Mouse (Mus musculus) limb, embryonic 13.5 days (tissue): ENCODE measurements around the gene Bcar1. TPM values are rescaled to one million over a fixed set of nuclear protein-coding genes. Genes with fewer than 3 reads are reported as not detected.

Source experiments
- ATAC-seq: fragments of 200-750 bp; cut with Nextera tagmentation; 2 replicates; pipeline ENCODE4 v1.8.0; 2017; ENCODE audit warnings: low read depth, moderate number of reproducible peaks, moderate TSS enrichment; ENCODE audit not compliant: low FRiP score
- H3K27ac ChIP-seq: fragments of 300-500 bp; sonication (generic); 2 replicates; pipeline ENCODE4 v1.5.1; 2015; ENCODE audit warnings: inconsistent platforms, mild to moderate bottlenecking, moderate library complexity
- H3K27me3 ChIP-seq: fragments of 300-500 bp; sonication (generic); 2 replicates; pipeline ENCODE4 v1.6.1; 2015; ENCODE audit warnings: mild to moderate bottlenecking, inconsistent platforms
- H3K36me3 ChIP-seq: fragments of 300-500 bp; sonication (generic); 2 replicates; pipeline ENCODE4 v1.6.1; 2015; ENCODE audit warnings: inconsistent platforms, mild to moderate bottlenecking, moderate library complexity
- H3K4me1 ChIP-seq: fragments of 300-500 bp; sonication (generic); 2 replicates; pipeline ENCODE4 v1.6.1; 2015; ENCODE audit warnings: inconsistent platforms
- H3K4me2 ChIP-seq: fragments of 300-500 bp; sonication (generic); replicated peaks from 2 replicates; pipeline ENCODE4 v1.6.1; 2015; ENCODE audit warnings: inconsistent platforms, mild to moderate bottlenecking, moderate library complexity
- H3K4me3 ChIP-seq: fragments of 300-500 bp; sonication (generic); 2 replicates; pipeline ENCODE4 v1.5.1; 2015; ENCODE audit warnings: moderate library complexity, mild to moderate bottlenecking, inconsistent platforms
- H3K9ac ChIP-seq: fragments of 300-500 bp; sonication (generic); 2 replicates; pipeline ENCODE4 v1.6.1; 2015; ENCODE audit warnings: mild to moderate bottlenecking, inconsistent platforms
- H3K9me3 ChIP-seq: fragments of 300-500 bp; sonication (generic); 2 replicates; pipeline ENCODE4 v1.6.1; 2016; ENCODE audit warnings: inconsistent platforms
- WGBS: fragments of 180-500 bp; shearing (Covaris S2); methylation state at CpG from one replicate; pipeline ENCODE4 v1.1.7; 2015; 5-methylcytosine and 5-hydroxymethylcytosine counted together
- polyA plus RNA-seq: library from polyadenylated mRNA; unstranded; fragments of >200 nt; fragmentation: Nextera tagmentation; extraction: Ambion mirVana; gene quantifications from 2 replicates; pipeline ENCODE4 v1.2.1, GENCODE M21; 2015

Gene Bcar1
- polyA plus RNA-seq, 1 experiment from 2014 or later: 41.8 TPM

GRCm38 (mm10) chr8:111709223-111709622 is 34.4 kb downstream of the Bcar1 start:
- Histone ChIP-seq H3K9ac (0 out of 2 replicates have a peak overlapping the region, but pooled peaks have one; percentile 27), H3K4me1 (no peaks in the 10 kb centered on the region), H3K4me2 (no peak overlapping the region), H3K27ac (no peak overlapping the region), H3K36me3 (peaks cover 61% of the 10 kb centered on the region), H3K9me3 (no peaks in the 10 kb centered on the region), H3K4me3 (no peak overlapping the region), H3K27me3 (no peaks in the 10 kb centered on the region)
- ATAC-seq: no peak
- WGBS: 87% methylated on average over 1 of the region's 1 CpGs

GRCm38 (mm10) chr8:111708265-111708664 is 35.3 kb downstream of the Bcar1 start:
- peaks cover 52% of the 10 kb centered on the region for H3K36me3 ChIP-seq
- H3K27ac ChIP-seq: no peak overlapping the region
- 63% methylated on average over 6 of the region's 6 CpGs for WGBS
- no peaks in the 10 kb centered on the region for H3K4me1 ChIP-seq
- no peak for ATAC-seq
- H3K27me3 ChIP-seq: no peaks in the 10 kb centered on the region
- H3K4me3 ChIP-seq: no peak overlapping the region
- no peak overlapping the region for H3K4me2 ChIP-seq
- H3K9ac ChIP-seq: no peak overlapping the region
- no peaks in the 10 kb centered on the region for H3K9me3 ChIP-seq

GRCm38 (mm10) chr8:111705699-111706098 is 37.9 kb downstream of the Bcar1 start:
- WGBS: 66% methylated on average over 5 of the region's 5 CpGs

DNA sequence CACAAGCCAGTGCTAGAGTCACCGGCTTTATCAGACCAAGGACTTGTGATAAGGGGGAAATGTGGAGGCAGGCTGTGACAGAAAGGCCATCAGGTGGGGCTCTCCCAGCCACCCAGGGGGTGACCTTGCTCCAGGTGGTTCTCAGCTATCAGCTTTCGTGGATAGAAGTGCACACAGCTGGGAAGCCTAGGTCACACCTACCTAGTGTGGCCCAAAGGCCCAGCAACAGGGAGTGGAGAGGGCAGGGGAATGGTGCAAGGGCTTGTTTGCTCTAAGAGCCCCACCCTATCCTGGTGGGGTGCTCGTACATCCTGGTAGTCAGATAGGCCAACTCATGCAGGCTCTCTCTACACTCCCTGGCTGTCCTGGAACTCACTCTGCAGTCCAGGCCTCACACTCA is 38.4 kb downstream of the Bcar1 start:
- H3K36me3 ChIP-seq: peaks cover 21% of the 10 kb centered on the region
- H3K4me3 ChIP-seq: no peak overlapping the region
- no peaks in the 10 kb centered on the region for H3K9me3 ChIP-seq
- no peak overlapping the region for H3K4me2 ChIP-seq
- 78% methylated on average over 3 of the region's 3 CpGs for WGBS
- no peak for ATAC-seq
- no peaks in the 10 kb centered on the region for H3K27me3 ChIP-seq
- no peaks in the 10 kb centered on the region for H3K4me1 ChIP-seq
- no peak overlapping the region for H3K27ac ChIP-seq
- no peak overlapping the region for H3K9ac ChIP-seq

More at GRCm38 (mm10) chr8:111705699-111706098, 37.9 kb downstream of the Bcar1 start:
- Histone ChIP-seq H3K9ac (no peak overlapping the region), H3K27me3 (no peaks in the 10 kb centered on the region), H3K27ac (no peak overlapping the region), H3K36me3 (peaks cover 26% of the 10 kb centered on the region), H3K9me3 (no peaks in the 10 kb centered on the region), H3K4me2 (no peak overlapping the region), H3K4me3 (no peak overlapping the region), H3K4me1 (no peaks in the 10 kb centered on the region)
- ATAC-seq: no peak

GRCm38 (mm10) chr8:111704585-111704984 is 39.0 kb downstream of the Bcar1 start:
- Histone ChIP-seq H3K27ac (no peak overlapping the region), H3K9me3 (no peaks in the 10 kb centered on the region), H3K4me1 (no peaks in the 10 kb centered on the region), H3K4me3 (no peak overlapping the region), H3K36me3 (peaks cover 15% of the 10 kb centered on the region; the same call in 1 of the 2 replicates), H3K9ac (no peak overlapping the region), H3K4me2 (no peak overlapping the region), H3K27me3 (no peaks in the 10 kb centered on the region)
- no peak for ATAC-seq
- WGBS: 91% methylated on average over 12 of the region's 12 CpGs

GRCm38 (mm10) chr8:111701380-111701779 is 42.2 kb downstream of the Bcar1 start:
- Histone ChIP-seq H3K9me3 (no peaks in the 10 kb centered on the region), H3K4me1 (no peaks in the 10 kb centered on the region), H3K27ac (no peak overlapping the region), H3K4me3 (no peak overlapping the region), H3K4me2 (no peak overlapping the region), H3K36me3 (no peaks in the 10 kb centered on the region), H3K27me3 (no peaks in the 10 kb centered on the region), H3K9ac (no peak overlapping the region)
- 80% methylated on average over 9 of the region's 9 CpGs for WGBS
- ATAC-seq: no peak

- H3K4me1 ChIP-seq: no peaks in the 10 kb centered on the region
- ATAC-seq: no peak
- no peaks in the 10 kb centered on the region for H3K27me3 ChIP-seq
- no peak overlapping the region for H3K4me2 ChIP-seq
- no peak overlapping the region for H3K27ac ChIP-seq
- H3K4me3 ChIP-seq: no peak overlapping the region
- no peak overlapping the region for H3K9ac ChIP-seq
- no peaks in the 10 kb centered on the region for H3K9me3 ChIP-seq
- 86% methylated on average over 5 of the region's 5 CpGs for WGBS
- no peaks in the 10 kb centered on the region for H3K36me3 ChIP-seq
Measured at GRCm38 (mm10) chr8:111700740-111701139, 42.9 kb downstream of the Bcar1 start.

GRCm38 (mm10) chr8:111700201-111700600 is 43.4 kb downstream of the Bcar1 start:
- no peak for ATAC-seq
- no peaks in the 10 kb centered on the region for H3K4me1 ChIP-seq
- no peaks in the 10 kb centered on the region for H3K27me3 ChIP-seq
- no peak overlapping the region for H3K9ac ChIP-seq
- no peak overlapping the region for H3K4me2 ChIP-seq
- no peaks in the 10 kb centered on the region for H3K36me3 ChIP-seq
- H3K9me3 ChIP-seq: no peaks in the 10 kb centered on the region
- H3K4me3 ChIP-seq: no peak overlapping the region
- WGBS: 86% methylated on average over 3 of the region's 3 CpGs
- no peak overlapping the region for H3K27ac ChIP-seq

DNA sequence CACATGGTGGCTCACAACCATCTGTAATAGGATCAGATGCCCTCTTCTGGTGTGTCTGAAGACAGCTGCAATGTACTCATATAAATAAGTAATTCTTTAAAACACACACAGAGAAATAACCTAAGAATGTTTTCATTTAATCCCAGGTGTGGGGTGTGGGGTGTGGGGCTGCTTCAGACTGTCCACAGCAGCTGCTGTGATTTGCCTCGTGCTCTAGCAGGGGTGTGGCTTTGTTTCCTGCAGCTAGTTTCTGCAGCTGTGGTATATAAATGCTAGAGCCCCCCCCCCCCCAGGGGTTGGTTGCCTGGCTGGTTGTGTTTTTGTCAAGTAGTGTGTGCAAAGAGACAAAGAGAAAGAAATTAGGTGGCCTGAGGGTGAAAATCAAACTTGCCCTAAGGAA is 44.6 kb downstream of the Bcar1 start:
- H3K9ac ChIP-seq: no peak overlapping the region
- no peak for ATAC-seq
- H3K4me1 ChIP-seq: no peaks in the 10 kb centered on the region
- no peaks in the 10 kb centered on the region for H3K27me3 ChIP-seq
- no peaks in the 10 kb centered on the region for H3K36me3 ChIP-seq
- WGBS: 0% methylated on average over 1 of the region's 1 CpGs
- H3K9me3 ChIP-seq: no peaks in the 10 kb centered on the region
- no peak overlapping the region for H3K27ac ChIP-seq
- H3K4me2 ChIP-seq: no peak overlapping the region
- H3K4me3 ChIP-seq: no peak overlapping the region

- 81% methylated on average over 10 of the region's 10 CpGs for WGBS
- H3K4me2 ChIP-seq: no peak overlapping the region
- H3K36me3 ChIP-seq: no peaks in the 10 kb centered on the region
- no peaks in the 10 kb centered on the region for H3K9me3 ChIP-seq
- no peaks in the 10 kb centered on the region for H3K4me1 ChIP-seq
- ATAC-seq: no peak
- no peaks in the 10 kb centered on the region for H3K27me3 ChIP-seq
- H3K4me3 ChIP-seq: no peak overlapping the region
- no peak overlapping the region for H3K9ac ChIP-seq
- H3K27ac ChIP-seq: no peak overlapping the region
Measured at GRCm38 (mm10) chr8:111697655-111698054, 46.0 kb downstream of the Bcar1 start.

DNA sequence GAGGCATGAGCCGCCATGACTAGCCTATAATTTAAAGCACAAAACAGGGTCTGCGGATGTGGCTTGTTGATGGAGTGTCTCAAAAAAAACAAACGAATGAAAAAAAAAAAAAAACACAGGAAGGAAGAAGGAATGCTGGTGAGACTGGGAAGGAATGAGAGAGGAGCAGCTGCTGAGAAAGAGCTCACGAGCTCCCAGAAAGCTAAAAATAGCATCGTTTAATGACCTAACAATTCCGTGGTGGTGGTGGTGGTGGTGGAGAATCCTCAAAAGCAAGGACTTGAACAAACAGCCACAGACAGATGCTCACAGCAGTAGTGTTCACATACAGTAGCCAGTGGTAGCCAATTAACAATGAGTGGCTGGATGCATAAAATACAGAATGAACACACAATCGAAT is 48.2 kb downstream of the Bcar1 start:
- WGBS: 63% methylated on average over 7 of the region's 7 CpGs
- no peaks in the 10 kb centered on the region for H3K27me3 ChIP-seq
- H3K9ac ChIP-seq: no peak overlapping the region
- ATAC-seq: no peak
- H3K4me1 ChIP-seq: no peaks in the 10 kb centered on the region
- no peak overlapping the region for H3K4me3 ChIP-seq
- H3K36me3 ChIP-seq: no peaks in the 10 kb centered on the region
- no peaks in the 10 kb centered on the region for H3K9me3 ChIP-seq
- H3K27ac ChIP-seq: no peak overlapping the region
- no peak overlapping the region for H3K4me2 ChIP-seq

- Histone ChIP-seq H3K27me3 (no peaks in the 10 kb centered on the region), H3K9me3 (no peaks in the 10 kb centered on the region), H3K36me3 (no peaks in the 10 kb centered on the region), H3K4me3 (no peak overlapping the region), H3K4me1 (no peaks in the 10 kb centered on the region), H3K4me2 (no peak overlapping the region), H3K9ac (no peak overlapping the region), H3K27ac (no peak overlapping the region; the same call in 1 of the 2 replicates)
- ATAC-seq: peak; percentile 80
- WGBS: 34% methylated on average over 6 of the region's 6 CpGs
Measured at GRCm38 (mm10) chr8:111693261-111693741, 50.3 kb downstream of the Bcar1 start.

GRCm38 (mm10) chr8:111690960-111691445 is 52.6 kb downstream of the Bcar1 start, which contains the start of gene Ctrb1:
Gene Ctrb1 (minus strand): TSS chr8:111691010.
- WGBS: 78% methylated on average over 2 of the region's 2 CpGs

More at GRCm38 (mm10) chr8:111690960-111691445, 52.6 kb downstream of the Bcar1 start, which contains the start of gene Ctrb1:
- Histone ChIP-seq H3K9ac (no peak within 1 kb of the TSS), H3K27ac (no peak within 1 kb of the TSS), H3K4me3 (no peak within 1 kb of the TSS), H3K36me3 (no peaks in the 10 kb centered on the region), H3K4me2 (no peak within 1 kb of the TSS), H3K27me3 (no peaks in the 10 kb centered on the region), H3K4me1 (no peaks in the 10 kb centered on the region), H3K9me3 (no peaks in the 10 kb centered on the region)
- no peak for ATAC-seq
